ENCODE assay signal across 13 mouse cellular contexts in genomic region chr6:94203642-94204145, GRCm38 (mm10).
DNase-seq lines count a peak whose midpoint lies in the region; ATAC-seq and TF ChIP-seq lines count a peak whose summit lies in the region.
"Had no signal": no experiment of that assay in that cellular context is flagged by ENCODE, and none has a peak within 500 bp of the region (broad histone marks: within the 10 kb centered on the region; RNA-seq: fewer than 3 reads in every experiment).

No protein-coding gene starts in this region.

- H3K36me3 ChIP-seq in kidney, embryonic 14.5 days (ENCODE audit: control insufficient read depth, insufficient read depth, low read length) = no peaks in the 10 kb centered on the region
- H3K36me3 ChIP-seq in intestine, embryonic 15.5 days = no peaks in the 10 kb centered on the region
- no peaks in the 10 kb centered on the region for H3K36me3 ChIP-seq in limb, embryonic 12.5 days
- H3K36me3 ChIP-seq in small intestine, adult 2 months (ENCODE audit: control insufficient read depth, insufficient read depth, low read length) = no peaks in the 10 kb centered on the region
- H3K36me3 ChIP-seq: embryonic facial prominence, embryonic 12.5 days had no signal

- TF ChIP-seq POLR2A in small intestine, adult 2 months (IDR thresholded peaks at IDR 0.05; ENCODE audit: low read depth, low read length) = no peak

- H3K9ac ChIP-seq in kidney, embryonic 14.5 days (ENCODE audit: low read depth, low read length) = no peak overlapping the region
- H3K9ac ChIP-seq in intestine, embryonic 15.5 days = no peak overlapping the region
- H3K9ac ChIP-seq in limb, embryonic 12.5 days (replicated peaks) = no peak overlapping the region
- H3K9ac ChIP-seq: embryonic facial prominence, embryonic 12.5 days had no signal

- no peak for ATAC-seq in kidney, embryonic 14.5 days (ENCODE audit: low FRiP score, low TSS enrichment)
- peak; percentile 88 for ATAC-seq in intestine, embryonic 15.5 days
- ATAC-seq in limb, embryonic 12.5 days (ENCODE audit: insufficient number of reproducible peaks, insufficient read depth, low FRiP score, low TSS enrichment, low read depth) = no peak
- no peak for ATAC-seq in granulocyte monocyte progenitor cell, adult 5-6 weeks (replicated peaks; ENCODE audit: poor library complexity, severe bottlenecking)
- ATAC-seq: forebrain, embryonic 16.5 days had no signal

- WGBS in kidney, embryonic 14.5 days = 35% methylated on average over 5 of the region's 5 CpGs
- 19% methylated on average over 5 of the region's 5 CpGs for WGBS in intestine, embryonic 15.5 days
- WGBS in limb, embryonic 12.5 days = 38% methylated on average over 5 of the region's 5 CpGs
- 15% methylated on average over 5 of the region's 5 CpGs for WGBS in small intestine, adult 2 months

- peak overlapping the region; percentile 65; the same call in 1 of the 2 replicates for H3K27ac ChIP-seq in kidney, embryonic 14.5 days (ENCODE audit: low read depth, low read length)
- H3K27ac ChIP-seq in intestine, embryonic 15.5 days = peak overlapping the region; percentile 38
- peak overlapping the region; percentile 45; the same call in 1 of the 2 replicates for H3K27ac ChIP-seq in limb, embryonic 12.5 days
- H3K27ac ChIP-seq in small intestine, adult 2 months (ENCODE audit: insufficient read depth, low read depth, low read length) = peak overlapping the region; percentile 89
- H3K27ac ChIP-seq: embryonic facial prominence, embryonic 12.5 days had no signal

- no peak overlapping the region for H3K4me3 ChIP-seq in kidney, embryonic 14.5 days (ENCODE audit: low read length)
- H3K4me3 ChIP-seq in intestine, embryonic 15.5 days (replicated peaks) = 0 out of 2 replicates have a peak overlapping the region, but pooled peaks have one; percentile 9
- no peak overlapping the region for H3K4me3 ChIP-seq in limb, embryonic 12.5 days (replicated peaks)
- peak overlapping the region; percentile 5; the same call in 1 of the 2 replicates for H3K4me3 ChIP-seq in small intestine, adult 2 months (ENCODE audit: low read depth, low read length)
- H3K4me3 ChIP-seq: embryonic facial prominence, embryonic 12.5 days; myocyte had no signal

- no peaks in the 10 kb centered on the region for H3K27me3 ChIP-seq in kidney, embryonic 14.5 days (ENCODE audit: control insufficient read depth, insufficient read depth, low read length)
- H3K27me3 ChIP-seq in intestine, embryonic 15.5 days (replicated peaks) = no peaks in the 10 kb centered on the region
- H3K27me3 ChIP-seq in limb, embryonic 12.5 days = no peaks in the 10 kb centered on the region
- no peaks in the 10 kb centered on the region for H3K27me3 ChIP-seq in small intestine, adult 2 months (ENCODE audit: control insufficient read depth, insufficient read depth, low read length)
- H3K27me3 ChIP-seq: embryonic facial prominence, embryonic 12.5 days had no signal

- DNase-seq in kidney, adult 11 months = no peak
- DNase-seq in cerebellum, adult 9-10 months = no peak
- DNase-seq in adrenal gland, postnatal 25 days = no peak
- DNase-seq: cerebellum, adult 2 months; gastrocnemius, postnatal 36 days had no signal

- 0 out of 2 replicates have a peak, but pooled peaks cover 19% of the 10 kb centered on the region for H3K4me1 ChIP-seq in kidney, embryonic 14.5 days (ENCODE audit: control insufficient read depth, insufficient read depth, low read length)
- H3K4me1 ChIP-seq in intestine, embryonic 15.5 days (replicated peaks) = peaks cover 13% of the 10 kb centered on the region; the same call in 1 of the 2 replicates
- H3K4me1 ChIP-seq in limb, embryonic 12.5 days (replicated peaks) = peaks cover 39% of the 10 kb centered on the region
- H3K4me1 ChIP-seq in small intestine, adult 2 months (ENCODE audit: control insufficient read depth, insufficient read depth, insufficient read length, low read length) = peaks cover 11% of the 10 kb centered on the region; the same call in 1 of the 2 replicates

- H3K9me3 ChIP-seq in kidney, embryonic 14.5 days (ENCODE audit: control insufficient read depth, low read length) = 0 out of 2 replicates have a peak, but pooled peaks cover 3% of the 10 kb centered on the region
- no peaks in the 10 kb centered on the region for H3K9me3 ChIP-seq in intestine, embryonic 15.5 days
- H3K9me3 ChIP-seq in limb, embryonic 12.5 days = no peaks in the 10 kb centered on the region
- H3K9me3 ChIP-seq: embryonic facial prominence, embryonic 12.5 days had no signal

- TF ChIP-seq CTCF in small intestine, adult 2 months (IDR thresholded peaks at IDR 0.05; ENCODE audit: extremely low read depth, insufficient read length, insufficient replicate concordance, low read depth, low read length) = no peak

- H3K4me2 ChIP-seq in kidney, embryonic 14.5 days (replicated peaks; ENCODE audit: low read depth, low read length) = no peak overlapping the region
- H3K4me2 ChIP-seq in intestine, embryonic 15.5 days (replicated peaks) = peak overlapping the region; percentile 40
- no peak overlapping the region for H3K4me2 ChIP-seq in limb, embryonic 12.5 days
- H3K4me2 ChIP-seq: embryonic facial prominence, embryonic 12.5 days had no signal

Comparison
In these comparisons a context has a peak if more than half of its experiments do, and no peak if none do; other contexts are left out.
1. H3K27ac ChIP-seq: peak in every context shown above with its lines; median percentile 89 in small intestine, adult 2 months; 65 in kidney, embryonic 14.5 days; 45 in limb, embryonic 12.5 days; 38 in intestine, embryonic 15.5 days.
2. H3K4me3 ChIP-seq: peak in intestine, embryonic 15.5 days (single experiment) and small intestine, adult 2 months (single experiment); none in kidney, embryonic 14.5 days (single experiment) and limb, embryonic 12.5 days (single experiment).